Mouse (Mus musculus): ENCODE data around the gene Esyt1. TPM values are rescaled to one million over a fixed set of nuclear protein-coding genes. Genes with fewer than 3 reads are reported as not detected.
"Not testable (repeated sequence)": the region's sequence is repeated elsewhere in the genome, so short reads cannot be mapped to it uniquely, and the experiment has no call there.

Gene Esyt1
- 24.4 and 25.7 TPM in 2 replicates for polyA plus RNA-seq (2015; fragmentation: Nextera tagmentation; extraction: Ambion mirVana)

DNA sequence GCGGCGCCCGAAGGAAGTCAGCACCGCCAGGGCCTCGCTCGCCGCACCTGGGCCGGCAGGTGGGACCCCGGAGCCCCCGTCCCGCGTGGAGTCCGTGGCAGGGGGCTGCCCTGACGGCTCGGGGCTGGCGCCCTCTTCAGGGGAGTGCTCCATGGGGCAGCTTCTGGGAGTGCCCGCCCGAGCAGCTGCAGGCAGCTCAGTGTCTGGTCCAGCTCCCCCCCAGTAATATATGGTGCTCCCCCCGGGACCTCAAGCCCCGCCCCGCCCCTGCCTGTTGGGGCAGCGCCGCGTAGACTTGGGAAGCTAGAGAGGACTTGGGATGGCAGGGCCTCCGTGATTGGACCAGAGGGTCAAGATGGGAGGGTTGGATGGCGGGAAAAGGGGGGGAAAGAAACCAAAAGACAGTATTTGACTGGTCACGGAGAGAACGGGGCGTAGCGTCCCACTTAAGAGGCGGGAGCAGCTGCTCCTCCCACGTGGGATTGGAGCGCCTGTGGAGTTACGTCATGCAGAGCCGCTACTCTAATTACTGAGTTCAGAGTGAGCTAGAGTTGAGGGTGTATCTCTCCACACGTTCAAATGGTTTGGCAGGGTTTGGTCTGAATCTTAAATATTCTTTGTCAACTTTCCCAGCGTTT lies at the start of gene Esyt1:
Esyt1 (minus strand) TSS at position 201 of the 638 bp plus-strand sequence.
- Histone ChIP-seq H3K27ac (ENCODE audit: low read length) (peak within 1 kb of the TSS; percentile 88), H3K36me3 (ENCODE audit: control insufficient read depth, insufficient read depth, low read length) (no peaks in the 10 kb centered on the region), H3K9ac (ENCODE audit: low read depth, low read length) (peak within 1 kb of the TSS; percentile 89), H3K9me3 (ENCODE audit: control insufficient read depth, low read length) (no peaks in the 10 kb centered on the region), H3K27me3 (replicated peaks; ENCODE audit: control insufficient read depth, insufficient read depth, low read length) (no peaks in the 10 kb centered on the region), H3K4me3 (ENCODE audit: low read length) (peak within 1 kb of the TSS; percentile 91), H3K4me1 (ENCODE audit: control insufficient read depth, insufficient read depth, low read length) (peaks cover 10% of the 10 kb centered on the region), H3K4me2 (ENCODE audit: low read depth, low read length) (peak within 1 kb of the TSS; percentile 98)
- under 1% methylated on average over 37 of the region's 37 CpGs for WGBS
- ATAC-seq: peak; percentile 98

GRCm38 (mm10) chr10:128575063-128575462 lies 49.4 kb upstream of the Esyt1 start:
- 89% methylated on average over 2 of the region's 2 CpGs for WGBS
- Histone ChIP-seq H3K4me1 (ENCODE audit: control insufficient read depth, insufficient read depth, low read length) (peaks cover 10% of the 10 kb centered on the region; the same call in 1 of the 2 replicates), H3K9me3 (ENCODE audit: control insufficient read depth, low read length) (no peaks in the 10 kb centered on the region), H3K27me3 (replicated peaks; ENCODE audit: control insufficient read depth, insufficient read depth, low read length) (no peaks in the 10 kb centered on the region), H3K27ac (ENCODE audit: low read length) (no peak overlapping the region), H3K4me2 (ENCODE audit: low read depth, low read length) (no peak overlapping the region), H3K9ac (ENCODE audit: low read depth, low read length) (no peak overlapping the region), H3K4me3 (ENCODE audit: low read length) (no peak overlapping the region), H3K36me3 (ENCODE audit: control insufficient read depth, insufficient read depth, low read length) (peaks cover 15% of the 10 kb centered on the region; the same call in 1 of the 2 replicates)
- no peak for ATAC-seq

DNA sequence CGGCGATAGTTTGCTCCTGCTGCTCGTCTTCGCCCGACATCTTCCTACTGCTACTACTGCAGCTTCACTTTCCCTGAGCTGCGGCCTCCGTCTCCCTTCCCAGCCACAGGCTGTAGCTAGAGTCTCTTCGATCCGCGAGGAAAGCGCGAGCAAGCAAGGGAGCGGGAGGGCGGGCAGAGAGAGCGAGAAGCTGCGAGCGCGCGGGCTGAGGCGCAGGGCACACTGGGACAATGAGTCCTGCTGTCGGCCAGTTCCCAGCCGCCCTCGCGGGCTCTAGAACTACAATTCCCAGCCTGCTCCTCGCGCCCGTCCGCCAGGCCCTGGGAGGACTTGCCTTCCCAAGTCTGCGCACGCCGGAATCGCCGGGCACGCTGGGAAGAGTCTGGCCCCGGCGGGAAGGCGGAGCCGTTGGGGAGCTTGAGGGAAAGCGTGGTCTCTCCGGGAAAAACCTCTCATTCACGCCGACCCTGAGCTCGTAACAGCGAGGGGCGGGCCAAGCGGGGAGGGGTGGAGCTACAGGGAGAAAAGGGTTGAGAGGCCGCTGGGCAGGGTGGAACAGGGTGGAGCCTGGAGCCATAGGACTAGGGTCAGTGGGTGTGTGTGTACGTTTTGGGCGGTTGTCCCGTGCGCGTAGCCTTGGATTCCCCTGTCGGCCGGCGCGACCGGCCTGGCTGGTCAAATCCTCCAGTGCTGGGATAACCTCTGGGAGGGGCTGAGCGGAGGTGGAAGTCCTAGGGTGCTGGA lies 40.3 kb upstream of the Esyt1 start, which contains the start of gene Pa2g4:
Pa2g4 (minus strand) TSS at position 200 of the 744 bp plus-strand sequence.
- Histone ChIP-seq H3K9ac (ENCODE audit: low read depth, low read length) (peak within 1 kb of the TSS; percentile 98), H3K4me2 (ENCODE audit: low read depth, low read length) (peak within 1 kb of the TSS; percentile 67), H3K4me1 (ENCODE audit: control insufficient read depth, insufficient read depth, low read length) (peaks cover 3% of the 10 kb centered on the region; the same call in 1 of the 2 replicates), H3K9me3 (ENCODE audit: control insufficient read depth, low read length) (no peaks in the 10 kb centered on the region), H3K4me3 (ENCODE audit: low read length) (peak within 1 kb of the TSS; percentile 96), H3K27me3 (replicated peaks; ENCODE audit: control insufficient read depth, insufficient read depth, low read length) (no peaks in the 10 kb centered on the region), H3K36me3 (ENCODE audit: control insufficient read depth, insufficient read depth, low read length) (0 out of 2 replicates have a peak, but pooled peaks cover 5% of the 10 kb centered on the region), H3K27ac (ENCODE audit: low read length) (peak within 1 kb of the TSS; percentile 91)
- peak; percentile 99 for ATAC-seq
- WGBS: under 1% methylated on average over 58 of the region's 58 CpGs

GRCm38 (mm10) chr10:128565206-128565787 lies 39.6 kb upstream of the Esyt1 start:
- no peaks in the 10 kb centered on the region for H3K9me3 ChIP-seq (ENCODE audit: control insufficient read depth, low read length)
- H3K4me1 ChIP-seq (ENCODE audit: control insufficient read depth, insufficient read depth, low read length): peaks cover 3% of the 10 kb centered on the region; the same call in 1 of the 2 replicates
- H3K4me2 ChIP-seq (ENCODE audit: low read depth, low read length): peak overlapping the region; percentile 67
- H3K27me3 ChIP-seq (replicated peaks; ENCODE audit: control insufficient read depth, insufficient read depth, low read length): no peaks in the 10 kb centered on the region
- peak; percentile 36 for ATAC-seq
- peak overlapping the region; percentile 98 for H3K9ac ChIP-seq (ENCODE audit: low read depth, low read length)
- H3K27ac ChIP-seq (ENCODE audit: low read length): peak overlapping the region; percentile 91
- H3K36me3 ChIP-seq (ENCODE audit: control insufficient read depth, insufficient read depth, low read length): peaks cover 6% of the 10 kb centered on the region; the same call in 1 of the 2 replicates
- 0% methylated on average over 45 of the region's 46 CpGs for WGBS
- peak overlapping the region; percentile 96 for H3K4me3 ChIP-seq (ENCODE audit: low read length)

- no peaks in the 10 kb centered on the region for H3K9me3 ChIP-seq (ENCODE audit: control insufficient read depth, low read length)
- no peak overlapping the region for H3K27ac ChIP-seq (ENCODE audit: low read length)
- H3K27me3 ChIP-seq (replicated peaks; ENCODE audit: control insufficient read depth, insufficient read depth, low read length): no peaks in the 10 kb centered on the region
- no peak overlapping the region; the same call in 1 of the 2 replicates for H3K9ac ChIP-seq (ENCODE audit: low read depth, low read length)
- no peak overlapping the region for H3K4me2 ChIP-seq (ENCODE audit: low read depth, low read length)
- WGBS: 83% methylated on average over 6 of the region's 6 CpGs
- H3K4me3 ChIP-seq (ENCODE audit: low read length): no peak overlapping the region
- H3K36me3 ChIP-seq (ENCODE audit: control insufficient read depth, insufficient read depth, low read length): peaks cover 17% of the 10 kb centered on the region; the same call in 1 of the 2 replicates
- ATAC-seq: no peak
- H3K4me1 ChIP-seq (ENCODE audit: control insufficient read depth, insufficient read depth, low read length): peaks cover 3% of the 10 kb centered on the region; the same call in 1 of the 2 replicates
These were observed 37.9 kb upstream of the Esyt1 start for GRCm38 (mm10) chr10:128563544-128563943.

DNA sequence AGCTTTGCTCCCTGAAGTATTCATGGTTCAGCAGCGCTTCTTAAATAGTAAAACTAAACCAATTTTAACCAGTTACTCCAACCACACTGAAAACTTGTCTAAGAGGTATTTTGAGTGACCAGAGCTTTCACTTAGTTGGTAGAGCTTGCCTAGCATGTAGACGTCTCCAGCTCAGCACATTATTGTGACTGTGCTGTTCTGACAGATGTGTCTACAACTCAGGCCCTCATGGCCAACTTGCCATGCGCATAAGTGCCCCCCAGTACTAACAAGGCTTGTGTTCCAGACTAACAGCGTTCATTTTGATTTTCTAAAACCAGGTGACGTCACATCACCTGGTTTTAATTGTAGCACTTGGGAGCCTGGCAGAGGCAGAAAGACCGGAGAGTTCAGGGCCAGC lies 31.3 kb upstream of the Esyt1 start:
- 88% methylated on average over 6 of the region's 6 CpGs for WGBS
- Histone ChIP-seq H3K4me1 (ENCODE audit: control insufficient read depth, insufficient read depth, low read length) (no peaks in the 10 kb centered on the region), H3K36me3 (ENCODE audit: control insufficient read depth, insufficient read depth, low read length) (peaks cover 27% of the 10 kb centered on the region), H3K9ac (ENCODE audit: low read depth, low read length) (no peak overlapping the region), H3K9me3 (ENCODE audit: control insufficient read depth, low read length) (no peaks in the 10 kb centered on the region), H3K27me3 (replicated peaks; ENCODE audit: control insufficient read depth, insufficient read depth, low read length) (no peaks in the 10 kb centered on the region), H3K4me2 (ENCODE audit: low read depth, low read length) (no peak overlapping the region), H3K4me3 (ENCODE audit: low read length) (no peak overlapping the region), H3K27ac (ENCODE audit: low read length) (no peak overlapping the region)
- ATAC-seq: no peak

GRCm38 (mm10) chr10:128556286-128556685 lies 30.6 kb upstream of the Esyt1 start:
- Histone ChIP-seq H3K4me2 (ENCODE audit: low read depth, low read length) (no peak overlapping the region), H3K9ac (ENCODE audit: low read depth, low read length) (no peak overlapping the region), H3K4me1 (ENCODE audit: control insufficient read depth, insufficient read depth, low read length) (no peaks in the 10 kb centered on the region), H3K9me3 (ENCODE audit: control insufficient read depth, low read length) (no peaks in the 10 kb centered on the region), H3K27ac (ENCODE audit: low read length) (no peak overlapping the region), H3K4me3 (ENCODE audit: low read length) (no peak overlapping the region), H3K36me3 (ENCODE audit: control insufficient read depth, insufficient read depth, low read length) (peaks cover 23% of the 10 kb centered on the region), H3K27me3 (replicated peaks; ENCODE audit: control insufficient read depth, insufficient read depth, low read length) (no peaks in the 10 kb centered on the region)
- ATAC-seq: no peak

DNA sequence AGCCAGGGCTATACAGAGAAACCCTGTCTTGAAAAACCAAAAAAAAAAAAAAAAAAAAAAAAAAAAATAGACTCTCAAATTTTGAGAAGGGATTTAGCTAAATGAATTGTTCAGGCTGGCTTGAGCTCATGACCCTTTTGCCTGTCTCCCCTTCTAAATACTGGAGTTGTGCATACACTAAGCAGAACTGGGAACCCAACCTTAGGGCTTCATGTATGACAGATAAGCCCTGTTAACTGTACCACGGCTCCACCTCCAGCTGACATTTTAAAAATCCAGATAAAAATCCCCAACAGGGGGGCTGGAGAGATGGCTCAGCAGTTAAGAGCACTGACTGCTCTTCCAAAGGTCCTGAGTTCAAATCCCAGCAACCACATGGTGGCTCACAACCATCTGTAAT lies 29.9 kb upstream of the Esyt1 start:
- H3K27ac ChIP-seq (ENCODE audit: low read length); H3K9me3 ChIP-seq (ENCODE audit: control insufficient read depth, low read length); H3K4me1 ChIP-seq (ENCODE audit: control insufficient read depth, insufficient read depth, low read length); H3K27me3 ChIP-seq (replicated peaks; ENCODE audit: control insufficient read depth, insufficient read depth, low read length); H3K4me2 ChIP-seq (ENCODE audit: low read depth, low read length); H3K4me3 ChIP-seq (ENCODE audit: low read length); ATAC-seq; H3K9ac ChIP-seq (ENCODE audit: low read depth, low read length): not testable (repeated sequence)
- H3K36me3 ChIP-seq (ENCODE audit: control insufficient read depth, insufficient read depth, low read length): peaks cover 23% of the 10 kb centered on the region
- 91% methylated on average over 1 of the region's 1 CpGs for WGBS

DNA sequence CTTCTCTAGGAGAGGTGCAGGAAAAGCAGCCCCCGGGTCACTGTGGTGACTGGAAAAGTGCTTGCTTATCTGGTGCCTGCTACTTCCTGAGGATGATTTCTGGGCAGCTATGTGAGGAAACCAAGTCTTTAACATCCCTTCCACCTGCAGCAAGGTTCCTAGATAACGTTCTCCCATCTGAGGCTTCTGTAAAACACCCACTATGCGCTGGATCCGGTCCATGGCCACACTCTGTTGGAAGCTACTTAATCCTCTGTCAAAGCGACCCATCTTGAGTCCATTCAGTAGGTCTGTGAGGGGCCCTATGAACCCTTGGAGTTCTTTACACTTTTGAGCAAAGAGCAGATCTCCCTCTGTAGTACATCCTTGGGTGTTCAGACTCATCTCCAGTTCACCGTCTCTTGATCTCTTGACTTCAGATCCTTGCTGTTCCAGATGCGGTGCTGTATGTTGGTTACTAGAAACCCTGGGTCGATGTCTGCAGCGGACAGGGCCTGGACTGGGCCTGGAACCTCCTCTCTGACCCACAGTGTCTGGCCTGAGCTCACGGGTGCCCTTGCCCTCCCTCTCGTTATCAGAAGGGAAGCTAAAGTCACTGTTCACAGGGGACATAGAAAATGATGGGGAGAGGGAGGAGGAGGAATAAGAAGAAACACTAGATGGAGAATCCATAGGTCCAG lies 24.6 kb upstream of the Esyt1 start:
- not testable (repeated sequence) for H3K4me1 ChIP-seq (ENCODE audit: control insufficient read depth, insufficient read depth, low read length); H3K36me3 ChIP-seq (ENCODE audit: control insufficient read depth, insufficient read depth, low read length); H3K4me3 ChIP-seq (ENCODE audit: low read length); H3K27me3 ChIP-seq (replicated peaks; ENCODE audit: control insufficient read depth, insufficient read depth, low read length); H3K27ac ChIP-seq (ENCODE audit: low read length); H3K9ac ChIP-seq (ENCODE audit: low read depth, low read length); H3K4me2 ChIP-seq (ENCODE audit: low read depth, low read length); H3K9me3 ChIP-seq (ENCODE audit: control insufficient read depth, low read length); ATAC-seq
- 89% methylated on average over 11 of the region's 11 CpGs for WGBS
